Mouse (Mus musculus): ENCODE results near the gene Etv6.

DNA sequence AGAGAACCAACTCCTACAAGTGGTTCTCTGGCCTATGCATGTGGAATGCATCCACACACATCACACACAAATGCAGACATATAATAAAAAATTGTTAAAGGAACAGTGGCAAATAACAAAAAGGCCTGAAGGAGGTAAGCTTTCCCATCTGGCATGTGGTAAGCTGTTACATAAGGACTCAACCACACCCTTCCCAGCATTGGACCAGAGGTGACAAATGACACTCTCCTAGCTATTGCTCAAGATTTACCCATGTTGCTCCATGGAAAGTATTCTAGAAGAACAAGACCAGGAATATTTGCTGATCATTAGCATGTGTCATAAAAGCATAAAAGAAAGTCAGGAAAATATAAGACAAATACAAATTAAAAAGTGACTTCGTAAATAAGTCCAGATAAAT, 16.7 kb upstream of the Etv6 start:
- TF ChIP-seq CTCF (IDR thresholded peaks at IDR 0.05; ENCODE audit: low read depth): no peak
- TF ChIP-seq EP300 (optimal IDR thresholded peaks at IDR 0.05): no peak
